Mouse (Mus musculus) hindbrain, postnatal 0 days (tissue): Measurements from ENCODE around the gene Myo3b. TPM values are rescaled to one million over a fixed set of nuclear protein-coding genes. Genes with fewer than 3 reads are reported as not detected.
A peak's percentile ranks its signal among the peaks of the same experiment; 100 is the strongest.

ENCODE experiments used
- ATAC-seq: fragments of 200-750 bp; cut with Nextera tagmentation; 2 replicates; pipeline ENCODE4 v1.8.0; 2017; ENCODE audit warnings: mild to moderate bottlenecking, moderate TSS enrichment, moderate library complexity
- DNase-seq: peaks from one replicate; pipeline ENCODE4 v3.0.0-alpha.2; 2015; ENCODE audit warnings: low spot score
- H3K27ac ChIP-seq: fragments of 300-500 bp; sonication (generic); 2 replicates; pipeline ENCODE4 v1.5.1; 2014; ENCODE audit warnings: mild to moderate bottlenecking
- H3K27me3 ChIP-seq: fragments of 300-500 bp; sonication (generic); 2 replicates; pipeline ENCODE4 v1.6.1; 2014; ENCODE audit warnings: low read length, mixed read lengths; ENCODE audit not compliant: insufficient read depth
- H3K36me3 ChIP-seq: fragments of 300-500 bp; sonication (generic); 2 replicates; pipeline ENCODE4 v1.6.1; 2014; ENCODE audit warnings: low read length, mixed read lengths; ENCODE audit not compliant: insufficient read depth
- H3K4me1 ChIP-seq: fragments of 300-500 bp; sonication (generic); 2 replicates; pipeline ENCODE4 v1.6.1; 2014; ENCODE audit warnings: antibody characterized with exemption, low read length, mixed read lengths; ENCODE audit not compliant: insufficient read depth
- H3K4me2 ChIP-seq: fragments of 300-500 bp; sonication (generic); 2 replicates; pipeline ENCODE4 v1.6.1; 2014; ENCODE audit warnings: low read depth, mild to moderate bottlenecking, low read length, moderate library complexity, mixed read lengths
- H3K4me3 ChIP-seq: fragments of 300-500 bp; sonication (generic); 2 replicates; pipeline ENCODE4 v1.5.1; 2014; ENCODE audit warnings: low read length
- H3K9ac ChIP-seq: fragments of 300-500 bp; sonication (generic); replicated peaks from 2 replicates; pipeline ENCODE4 v1.6.1; 2014; ENCODE audit warnings: mild to moderate bottlenecking, low read length, moderate library complexity, mixed read lengths
- H3K9me3 ChIP-seq: fragments of 300-500 bp; sonication (generic); 2 replicates; pipeline ENCODE4 v1.6.1; 2016; ENCODE audit warnings: low read length, mixed read lengths
- CTCF ChIP-seq: IDR thresholded peaks from 2 replicates; pipeline ENCODE4 v1.5.1; 2016; ENCODE audit warnings: antibody characterized with exemption, control low read depth, low read depth
- WGBS: fragments of 180-500 bp; shearing (Covaris S2); extraction: QIAGEN DNeasy Blood & Tissue Kit; methylation state at CpG from one replicate; pipeline ENCODE4 v1.1.7; 2014; 5-methylcytosine and 5-hydroxymethylcytosine counted together
- polyA plus RNA-seq: library from polyadenylated mRNA; unstranded; fragments of >200 nt; fragmentation: Nextera tagmentation; extraction: Ambion mirVana; gene quantifications from 2 replicates; pipeline ENCODE4 v1.2.1, GENCODE M21; 2015
- total RNA-seq: library from RNA; depleted of rRNA; stranded (reverse); fragments of >200 nt; gene quantifications from 2 replicates; pipeline ENCODE4 v1.2.3, GENCODE M21; 2014

Gene Myo3b
- total and polyA plus RNA-seq, 2 experiments from 2014 or later = 0.16 to 0.47 TPM

GRCm38 (mm10) chr2:70415521-70415920 lies 376.6 kb downstream of the Myo3b start:
- H3K9me3 ChIP-seq = no peaks in the 10 kb centered on the region
- H3K27ac ChIP-seq = no peak overlapping the region
- no peak for TF ChIP-seq CTCF
- no peaks in the 10 kb centered on the region for H3K36me3 ChIP-seq
- no peaks in the 10 kb centered on the region for H3K27me3 ChIP-seq
- H3K4me3 ChIP-seq = no peak overlapping the region
- no peak for DNase-seq
- no peak for ATAC-seq
- 82% methylated on average over 1 of the region's 1 CpGs for WGBS
- no peak overlapping the region for H3K4me2 ChIP-seq
- no peak overlapping the region for H3K9ac ChIP-seq
- H3K4me1 ChIP-seq = no peaks in the 10 kb centered on the region

- Histone ChIP-seq H3K4me1 (no peaks in the 10 kb centered on the region), H3K4me3 (no peak overlapping the region), H3K9me3 (no peaks in the 10 kb centered on the region), H3K27ac (no peak overlapping the region), H3K36me3 (no peaks in the 10 kb centered on the region), H3K27me3 (no peaks in the 10 kb centered on the region), H3K4me2 (no peak overlapping the region), H3K9ac (no peak overlapping the region)
- ATAC-seq = no peak
- no peak for DNase-seq
- 60% methylated on average over 6 of the region's 6 CpGs for WGBS
- no peak for TF ChIP-seq CTCF
These were observed 380.4 kb downstream of the Myo3b start for GRCm38 (mm10) chr2:70419336-70419735.

- H3K27ac ChIP-seq = no peak overlapping the region
- H3K4me1 ChIP-seq = no peaks in the 10 kb centered on the region
- no peak for ATAC-seq
- 84% methylated on average over 13 of the region's 13 CpGs for WGBS
- TF ChIP-seq CTCF = no peak
- no peak overlapping the region for H3K4me2 ChIP-seq
- H3K36me3 ChIP-seq = no peaks in the 10 kb centered on the region
- H3K9me3 ChIP-seq = no peaks in the 10 kb centered on the region
- no peak overlapping the region for H3K9ac ChIP-seq
- no peak for DNase-seq
- no peak overlapping the region for H3K4me3 ChIP-seq
- no peaks in the 10 kb centered on the region for H3K27me3 ChIP-seq
These were observed 382.4 kb downstream of the Myo3b start for GRCm38 (mm10) chr2:70421144-70421874.

- H3K9me3 ChIP-seq = no peaks in the 10 kb centered on the region
- WGBS = 59% methylated on average over 11 of the region's 11 CpGs
- H3K4me1 ChIP-seq = no peaks in the 10 kb centered on the region
- H3K9ac ChIP-seq = no peak overlapping the region
- no peaks in the 10 kb centered on the region for H3K27me3 ChIP-seq
- no peak for TF ChIP-seq CTCF
- no peaks in the 10 kb centered on the region for H3K36me3 ChIP-seq
- H3K4me3 ChIP-seq = no peak overlapping the region
- DNase-seq (no peak), ATAC-seq (no peak)
- no peak overlapping the region for H3K27ac ChIP-seq
- H3K4me2 ChIP-seq = no peak overlapping the region
These were observed 386.7 kb downstream of the Myo3b start for GRCm38 (mm10) chr2:70425611-70426010.

- DNase-seq (peak; percentile 78), ATAC-seq (peak; percentile 58; the same call in 1 of the 2 replicates)
- TF ChIP-seq CTCF = no peak
- Histone ChIP-seq H3K9ac (no peak overlapping the region), H3K4me3 (no peak overlapping the region), H3K4me1 (no peaks in the 10 kb centered on the region), H3K9me3 (no peaks in the 10 kb centered on the region), H3K36me3 (no peaks in the 10 kb centered on the region), H3K4me2 (peak overlapping the region; percentile 26), H3K27ac (no peak overlapping the region), H3K27me3 (no peaks in the 10 kb centered on the region)
- 13% methylated on average over 4 of the region's 4 CpGs for WGBS
These were observed 404.1 kb downstream of the Myo3b start for GRCm38 (mm10) chr2:70443035-70443434.

GRCm38 (mm10) chr2:70444141-70444540 lies 405.2 kb downstream of the Myo3b start:
- no peaks in the 10 kb centered on the region for H3K9me3 ChIP-seq
- H3K36me3 ChIP-seq = no peaks in the 10 kb centered on the region
- peak; percentile 71; the same call in 1 of the 2 replicates for ATAC-seq
- no peak overlapping the region for H3K27ac ChIP-seq
- DNase-seq = peak; percentile 82
- no peak for TF ChIP-seq CTCF
- H3K27me3 ChIP-seq = no peaks in the 10 kb centered on the region
- H3K9ac ChIP-seq = no peak overlapping the region
- no peaks in the 10 kb centered on the region for H3K4me1 ChIP-seq
- H3K4me2 ChIP-seq = peak overlapping the region; percentile 26
- no peak overlapping the region for H3K4me3 ChIP-seq
- 4% methylated on average over 7 of the region's 7 CpGs for WGBS

GRCm38 (mm10) chr2:70456205-70456604 lies 417.3 kb downstream of the Myo3b start:
- 9% methylated on average over 12 of the region's 12 CpGs for WGBS
- ATAC-seq = no peak

More at GRCm38 (mm10) chr2:70456205-70456604, 417.3 kb downstream of the Myo3b start:
- Histone ChIP-seq H3K4me2 (peak overlapping the region; percentile 51), H3K9ac (no peak overlapping the region), H3K27me3 (no peaks in the 10 kb centered on the region), H3K9me3 (no peaks in the 10 kb centered on the region), H3K27ac (no peak overlapping the region), H3K36me3 (no peaks in the 10 kb centered on the region), H3K4me1 (no peaks in the 10 kb centered on the region), H3K4me3 (peak overlapping the region; percentile 23)
- DNase-seq = peak; percentile 42
- no peak for TF ChIP-seq CTCF
